Mouse (Mus musculus) neural tube, embryonic 11.5 days (tissue): ENCODE measurements at regions not wholly inside any gene's neighbourhood (a gene's known extent, or its start where the extent isn't known, plus 50 kb on each side); places are given as distances from the start of the nearest gene placed in this dataset.

Experiments
- ATAC-seq: fragments of 200-750 bp; cut with Nextera tagmentation; 2 replicates; pipeline ENCODE4 v1.8.0; 2017; ENCODE audit warnings: moderate number of reproducible peaks, mild to moderate bottlenecking, moderate TSS enrichment, moderate library complexity; ENCODE audit not compliant: insufficient read depth, low FRiP score, low TSS enrichment
- DNase-seq: peaks from one replicate; pipeline ENCODE4 v3.0.0-alpha.2; 2015; ENCODE audit warnings: low spot score
- H3K27ac ChIP-seq: fragments of 300-500 bp; sonication (generic); 2 replicates; pipeline ENCODE4 v1.5.1; 2014; ENCODE audit warnings: low read depth, mild to moderate bottlenecking, low read length
- H3K27me3 ChIP-seq: fragments of 300-500 bp; sonication (generic); 2 replicates; pipeline ENCODE4 v1.6.1; 2014; ENCODE audit warnings: mild to moderate bottlenecking, low read length, mixed read lengths; ENCODE audit not compliant: control insufficient read depth, insufficient read depth
- H3K36me3 ChIP-seq: fragments of 300-500 bp; sonication (generic); 2 replicates; pipeline ENCODE4 v1.6.1; 2014; ENCODE audit warnings: mild to moderate bottlenecking, low read length, moderate library complexity, mixed read lengths; ENCODE audit not compliant: control insufficient read depth, insufficient read depth
- H3K4me1 ChIP-seq: fragments of 300-500 bp; sonication (generic); 2 replicates; pipeline ENCODE4 v1.6.1; 2014; ENCODE audit warnings: low read length, mixed read lengths; ENCODE audit not compliant: control insufficient read depth, insufficient read depth
- H3K4me2 ChIP-seq: fragments of 300-500 bp; sonication (generic); 2 replicates; pipeline ENCODE4 v1.6.1; 2014; ENCODE audit warnings: low read depth, mild to moderate bottlenecking, moderate library complexity
- H3K4me3 ChIP-seq: fragments of 300-500 bp; sonication (generic); 2 replicates; pipeline ENCODE4 v1.5.1; 2014; ENCODE audit warnings: low read depth, low read length
- H3K9ac ChIP-seq: fragments of 300-500 bp; sonication (generic); 2 replicates; pipeline ENCODE4 v1.6.1; 2014; ENCODE audit warnings: mild to moderate bottlenecking, low read length
- H3K9me3 ChIP-seq: fragments of 300-500 bp; sonication (generic); 2 replicates; pipeline ENCODE4 v1.6.1; 2016; ENCODE audit warnings: low read length; ENCODE audit not compliant: control insufficient read depth
- WGBS: fragments of 180-500 bp; shearing (Covaris S2); extraction: QIAGEN DNeasy Blood & Tissue Kit; methylation state at CpG from one replicate; pipeline ENCODE4 v1.1.7; 2014; 5-methylcytosine and 5-hydroxymethylcytosine counted together

DNA sequence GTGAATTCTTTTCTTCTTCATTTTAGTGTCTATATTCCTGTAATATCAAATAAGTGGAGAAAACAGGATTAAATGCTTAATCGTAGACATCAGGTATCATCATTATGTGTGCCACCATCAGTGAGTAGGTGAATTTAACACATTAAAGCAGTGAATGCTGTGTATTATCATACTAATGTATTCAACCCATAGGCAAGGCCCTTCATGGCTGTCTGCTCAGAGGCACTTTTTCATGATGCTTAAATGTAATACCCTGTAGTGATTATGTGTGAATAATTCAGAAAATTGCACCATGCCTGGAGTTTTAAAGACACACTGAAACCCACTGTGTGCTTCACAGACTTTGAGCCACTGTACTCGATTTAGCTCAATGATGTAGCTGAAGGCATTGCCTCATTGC is 583.2 kb upstream of the Robo1 start:
- WGBS = 84% methylated on average over 2 of the region's 2 CpGs
- H3K36me3 ChIP-seq = no peaks in the 10 kb centered on the region
- no peak overlapping the region for H3K27ac ChIP-seq
- H3K4me1 ChIP-seq = no peaks in the 10 kb centered on the region
- H3K9ac ChIP-seq = no peak overlapping the region
- no peak for DNase-seq
- H3K4me3 ChIP-seq = no peak overlapping the region
- no peak for ATAC-seq
- no peaks in the 10 kb centered on the region for H3K27me3 ChIP-seq
- no peaks in the 10 kb centered on the region for H3K9me3 ChIP-seq
- no peak overlapping the region for H3K4me2 ChIP-seq

DNA sequence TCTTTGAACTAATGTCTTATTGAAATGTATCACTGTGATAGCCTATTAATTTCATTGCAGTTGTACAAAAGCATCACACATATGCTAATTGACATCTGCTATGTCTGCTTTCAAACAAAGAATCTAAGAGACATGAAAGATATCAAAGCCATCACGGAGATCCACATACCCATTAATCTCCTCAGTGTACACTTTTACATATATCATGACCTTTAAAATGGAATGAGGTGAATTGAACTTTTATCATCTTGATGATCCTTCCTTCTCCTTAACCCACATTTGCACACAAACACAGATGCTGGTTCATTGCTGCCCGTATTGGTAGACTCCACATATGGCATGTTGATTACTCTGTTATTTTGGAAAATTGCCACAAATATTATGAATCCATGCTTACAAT is 570.2 kb upstream of the Robo1 start:
- H3K4me3 ChIP-seq = no peak overlapping the region

DNA sequence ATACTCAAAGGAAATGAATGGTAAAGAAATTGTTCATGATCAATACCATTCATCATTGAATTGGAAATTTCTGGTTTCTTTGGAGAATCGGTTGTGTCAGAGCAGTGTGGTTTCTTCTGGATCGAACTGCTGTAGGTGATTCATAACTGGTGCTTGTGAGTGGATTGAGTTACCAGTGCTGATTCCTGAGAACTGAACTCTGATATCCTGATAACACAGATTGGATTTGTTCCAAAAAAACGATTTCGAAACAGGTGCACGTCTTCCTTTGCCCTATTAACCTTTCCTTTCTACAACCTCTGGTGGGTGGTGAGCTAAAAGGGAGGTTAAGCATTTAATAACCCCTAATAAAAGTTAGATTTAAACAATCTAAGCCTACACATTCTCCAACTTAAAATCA is 569.0 kb upstream of the Robo1 start:
- Histone ChIP-seq H3K9me3 (no peaks in the 10 kb centered on the region), H3K9ac (no peak overlapping the region), H3K36me3 (no peaks in the 10 kb centered on the region), H3K27ac (no peak overlapping the region), H3K4me1 (no peaks in the 10 kb centered on the region), H3K27me3 (no peaks in the 10 kb centered on the region), H3K4me2 (no peak overlapping the region), H3K4me3 (no peak overlapping the region)
- ATAC-seq (no peak), DNase-seq (no peak)
- WGBS = 89% methylated on average over 5 of the region's 5 CpGs

More for the DNA sequence above, 570.2 kb upstream of the Robo1 start:
- H3K27ac ChIP-seq = no peak overlapping the region
- no peak overlapping the region for H3K9ac ChIP-seq
- H3K4me2 ChIP-seq = no peak overlapping the region
- no peak for DNase-seq
- WGBS = 64% methylated on average over 2 of the region's 2 CpGs
- H3K36me3 ChIP-seq = no peaks in the 10 kb centered on the region
- H3K9me3 ChIP-seq = no peaks in the 10 kb centered on the region
- no peaks in the 10 kb centered on the region for H3K4me1 ChIP-seq
- H3K27me3 ChIP-seq = no peaks in the 10 kb centered on the region
- ATAC-seq = no peak

DNA sequence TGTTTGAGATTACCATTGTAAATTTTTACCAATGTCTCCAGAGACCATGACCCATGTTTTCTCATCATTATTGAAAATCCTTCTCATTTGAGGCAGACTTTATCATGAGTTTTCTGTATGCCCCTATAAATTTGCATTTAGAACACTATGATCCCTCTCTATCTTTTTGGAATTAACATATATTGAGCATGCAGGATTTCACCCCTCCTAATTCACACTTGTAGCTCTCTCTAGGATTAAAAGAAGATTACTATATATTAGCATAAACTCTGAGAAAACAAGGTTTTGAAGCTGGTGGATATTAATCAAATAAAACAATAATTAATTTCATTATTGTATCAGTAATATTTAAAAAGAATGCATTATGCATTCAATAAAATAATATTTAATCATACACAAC is 527.2 kb upstream of the Robo1 start:
- no peaks in the 10 kb centered on the region for H3K9me3 ChIP-seq
- no peak overlapping the region for H3K27ac ChIP-seq
- no peak for ATAC-seq

GRCm38 (mm10) chr16:71812840-71813239 is 495.3 kb upstream of the Robo1 start:
- H3K4me2 ChIP-seq = no peak overlapping the region
- H3K4me1 ChIP-seq = no peaks in the 10 kb centered on the region
- whole genome bisulfite sequencing = 48% methylated on average over 5 of the region's 5 CpGs
- H3K9me3 ChIP-seq = no peaks in the 10 kb centered on the region
- DNase-seq (no peak), ATAC-seq (no peak)
- H3K36me3 ChIP-seq = no peaks in the 10 kb centered on the region
- no peak overlapping the region for H3K9ac ChIP-seq
- H3K27ac ChIP-seq = no peak overlapping the region
- no peaks in the 10 kb centered on the region for H3K27me3 ChIP-seq
- no peak overlapping the region for H3K4me3 ChIP-seq

More for the DNA sequence above, 527.2 kb upstream of the Robo1 start:
- no peaks in the 10 kb centered on the region for H3K36me3 ChIP-seq
- DNase-seq = no peak
- no peak overlapping the region for H3K4me2 ChIP-seq
- H3K27me3 ChIP-seq = no peaks in the 10 kb centered on the region
- H3K4me3 ChIP-seq = no peak overlapping the region
- no peaks in the 10 kb centered on the region for H3K4me1 ChIP-seq
- H3K9ac ChIP-seq = no peak overlapping the region

GRCm38 (mm10) chr16:71835325-71835724 is 472.8 kb upstream of the Robo1 start:
- 85% methylated on average over 2 of the region's 2 CpGs for WGBS

DNA sequence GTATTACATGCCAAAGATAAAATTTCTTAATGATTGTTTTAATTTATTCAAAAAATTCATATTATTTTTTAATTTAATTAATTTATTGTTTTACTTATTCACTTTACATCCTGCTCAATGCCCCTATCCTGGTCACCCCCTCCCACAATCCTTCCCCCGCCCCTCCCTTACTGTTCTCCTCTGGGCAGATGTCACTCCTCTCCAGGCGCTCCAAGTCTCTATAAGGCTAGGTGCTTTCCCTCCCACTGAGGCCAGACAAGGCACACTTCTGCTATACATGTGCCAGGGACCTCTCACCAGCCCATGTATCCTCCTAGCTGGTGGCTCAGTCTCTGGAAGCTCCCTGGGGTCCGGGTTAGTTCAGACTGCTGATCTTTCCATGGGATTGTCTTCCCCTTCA is 458.0 kb upstream of the Robo1 start:
- H3K4me2 ChIP-seq = no peak overlapping the region
- H3K27me3 ChIP-seq = no peaks in the 10 kb centered on the region
- H3K9ac ChIP-seq = no peak overlapping the region
- H3K27ac ChIP-seq = no peak overlapping the region
- no peak overlapping the region for H3K4me3 ChIP-seq
- ATAC-seq = peak; percentile 41; the same call in 1 of the 2 replicates
- no peaks in the 10 kb centered on the region for H3K36me3 ChIP-seq
- H3K4me1 ChIP-seq = no peaks in the 10 kb centered on the region
- no peak for DNase-seq
- whole genome bisulfite sequencing = 87% methylated on average over 3 of the region's 3 CpGs
- no peaks in the 10 kb centered on the region for H3K9me3 ChIP-seq

More at GRCm38 (mm10) chr16:71835325-71835724, 472.8 kb upstream of the Robo1 start:
- H3K27ac ChIP-seq = no peak overlapping the region
- H3K4me2 ChIP-seq = no peak overlapping the region
- DNase-seq (no peak), ATAC-seq (no peak)
- no peaks in the 10 kb centered on the region for H3K27me3 ChIP-seq
- no peak overlapping the region for H3K9ac ChIP-seq
- H3K9me3 ChIP-seq = no peaks in the 10 kb centered on the region
- H3K4me1 ChIP-seq = no peaks in the 10 kb centered on the region
- no peaks in the 10 kb centered on the region for H3K36me3 ChIP-seq
- no peak overlapping the region for H3K4me3 ChIP-seq

- no peak overlapping the region for H3K27ac ChIP-seq
- H3K4me3 ChIP-seq = no peak overlapping the region
- H3K9ac ChIP-seq = no peak overlapping the region
- WGBS = 63% methylated on average over 3 of the region's 3 CpGs
- H3K27me3 ChIP-seq = no peaks in the 10 kb centered on the region
- H3K36me3 ChIP-seq = no peaks in the 10 kb centered on the region
- no peak for DNase-seq
- no peak for ATAC-seq
- H3K9me3 ChIP-seq = no peaks in the 10 kb centered on the region
- H3K4me2 ChIP-seq = no peak overlapping the region
- no peaks in the 10 kb centered on the region for H3K4me1 ChIP-seq
Measured at GRCm38 (mm10) chr16:71851590-71852190, 456.4 kb upstream of the Robo1 start.

DNA sequence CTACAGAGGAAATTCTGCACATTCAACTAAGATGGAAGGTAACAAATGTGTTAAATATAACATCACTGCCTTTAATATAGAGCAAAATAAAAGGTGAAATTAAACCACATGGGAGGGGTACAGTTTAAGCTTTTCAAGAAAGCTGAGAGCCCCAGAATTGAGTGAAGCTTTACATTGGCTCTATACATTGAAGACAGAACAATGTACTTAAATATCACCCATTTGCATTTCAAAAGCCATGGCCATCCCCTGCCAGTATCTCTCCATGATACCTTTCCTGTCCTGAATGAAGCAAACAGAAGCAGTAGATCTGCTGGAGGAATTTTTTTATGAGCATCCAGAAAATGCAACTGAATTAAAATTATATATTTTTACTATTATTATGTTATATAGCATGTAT is 450.2 kb upstream of the Robo1 start:
- ATAC-seq = no peak
- DNase-seq = no peak

More for the DNA sequence above, 450.2 kb upstream of the Robo1 start:
- no peaks in the 10 kb centered on the region for H3K36me3 ChIP-seq
- no peak overlapping the region for H3K4me3 ChIP-seq
- no peaks in the 10 kb centered on the region for H3K27me3 ChIP-seq
- no peak overlapping the region for H3K27ac ChIP-seq
- H3K4me2 ChIP-seq = no peak overlapping the region
- no peak overlapping the region for H3K9ac ChIP-seq
- no peaks in the 10 kb centered on the region for H3K4me1 ChIP-seq
- H3K9me3 ChIP-seq = no peaks in the 10 kb centered on the region
